Mouse (Mus musculus): Measurements from ENCODE around the gene Olfr92.
A peak's percentile ranks its signal among the peaks of the same experiment; 100 is the strongest.
"Not testable (repeated sequence)": the region's sequence is repeated elsewhere in the genome, so short reads cannot be mapped to it uniquely, and the experiment has no call there.

The Olfr92 gene

DNA sequence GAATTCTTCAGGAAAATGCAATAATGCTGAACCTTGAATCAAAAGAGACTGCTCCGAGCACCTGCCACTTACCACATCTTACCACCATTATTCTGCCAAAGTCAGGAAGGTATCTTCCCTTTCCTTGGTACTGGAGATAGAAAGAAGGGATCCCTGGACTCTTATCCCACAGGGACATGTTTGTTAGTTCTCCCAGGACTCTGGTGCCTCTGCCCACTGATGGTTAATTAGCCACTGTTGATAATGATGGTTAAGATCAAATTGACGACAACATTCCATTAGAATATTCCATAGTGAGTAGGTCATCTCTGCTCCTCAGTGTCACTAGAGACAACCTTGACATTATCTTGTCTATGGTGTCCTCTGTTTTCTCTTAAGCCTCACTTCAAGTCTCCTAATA is at the start of gene Olfr92:
TSS of gene Olfr92 (minus strand) at position 101 of the 400 bp plus-strand sequence.
- no peak for DNase-seq (ENCODE audit: low spot score in 2 of 2)

DNA sequence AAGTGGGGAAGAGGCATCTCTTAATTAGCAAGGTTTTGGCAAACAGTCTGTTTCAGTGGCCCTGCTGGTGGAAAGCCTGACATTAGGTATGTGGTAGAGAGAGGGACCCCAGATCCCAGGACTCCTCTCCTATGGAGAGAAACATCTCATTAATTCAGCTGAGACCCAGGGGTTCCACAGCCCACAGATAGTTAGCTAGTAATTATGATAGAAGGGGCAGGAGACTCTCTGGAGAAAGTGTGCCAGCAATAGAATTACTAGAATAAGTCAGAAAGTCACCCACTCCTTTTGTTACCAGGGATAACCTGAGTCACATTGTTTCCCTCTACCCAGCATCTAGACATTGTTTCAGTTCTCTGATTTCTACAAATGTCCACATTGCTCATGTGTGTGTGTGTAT is 41.5 kb upstream of the Olfr92 start, which contains the start of gene Olfr93:
TSS of gene Olfr93 (minus strand) at position 101 of the 400 bp plus-strand sequence.
- DNase-seq (ENCODE audit: low spot score in 2 of 2): no peak

DNA sequence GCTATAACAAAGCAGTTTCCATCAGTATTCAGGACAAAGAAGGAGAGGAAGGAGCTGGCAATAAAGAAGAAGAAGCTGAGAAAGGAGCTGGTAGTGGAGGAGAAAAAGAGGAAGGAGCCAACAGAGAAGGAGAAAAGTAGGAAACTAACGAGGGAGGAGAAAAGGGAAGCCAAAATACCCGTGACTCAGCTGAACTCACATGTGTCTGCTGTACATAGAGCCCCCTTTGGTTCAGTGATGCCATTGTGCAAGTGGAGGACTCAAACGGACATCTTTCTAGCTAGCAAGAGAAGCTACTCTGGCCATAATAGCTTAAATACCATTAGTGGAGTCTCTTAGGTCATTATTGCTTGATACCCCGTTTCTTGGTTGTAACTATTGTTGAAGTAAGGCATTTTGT is 11.5 kb upstream of the Olfr92 start:
- not testable (repeated sequence) for DNase-seq (ENCODE audit: low spot score in 2 of 2)

DNA sequence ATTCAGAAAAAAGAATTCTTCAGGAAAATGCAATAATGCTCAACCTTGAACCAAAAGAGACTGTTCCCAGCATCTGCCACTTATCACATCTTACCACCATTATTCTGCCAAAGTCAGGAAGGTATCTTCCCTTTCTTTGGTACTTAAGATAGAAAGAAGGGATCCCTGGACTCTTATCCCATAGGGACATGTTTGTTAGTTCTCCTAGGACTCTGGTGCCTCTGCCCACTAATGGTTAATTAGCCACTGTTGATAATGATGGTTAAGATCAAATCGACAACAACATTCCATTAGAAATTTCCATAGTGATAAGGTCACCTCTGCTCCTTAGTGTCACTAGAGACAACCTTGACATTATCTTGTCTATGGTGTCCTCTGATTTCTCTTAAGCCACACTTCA is 21.7 kb downstream of the Olfr92 start, which contains the start of gene Olfr91:
TSS of gene Olfr91 (minus strand) at position 101 of the 400 bp plus-strand sequence.
- no peak for DNase-seq (ENCODE audit: low spot score in 2 of 2)

- DNase-seq (ENCODE audit: low spot score in 2 of 2): no peak
Observed at GRCm38 (mm10) chr17:37093289-37093688, 26.6 kb downstream of the Olfr92 start.

DNA sequence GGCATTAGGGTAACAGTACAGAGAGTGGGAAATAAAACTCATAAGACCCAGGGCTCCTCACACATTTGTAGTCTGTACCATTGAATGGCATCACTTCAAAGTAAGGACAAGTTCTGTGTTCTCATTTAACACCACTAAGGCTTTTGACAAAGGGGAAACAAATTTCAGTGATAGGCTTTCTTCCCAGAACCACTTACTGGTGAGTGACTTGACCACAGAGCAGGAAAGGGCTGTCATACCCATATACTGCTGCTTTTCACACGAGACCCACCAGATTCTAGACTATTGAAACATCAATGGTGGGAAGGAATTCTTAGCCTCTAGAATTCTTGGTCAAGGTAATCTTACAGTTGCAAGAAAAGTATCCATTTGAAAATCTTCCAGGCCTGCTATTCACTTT is 27.7 kb downstream of the Olfr92 start:
- DNase-seq (ENCODE audit: low spot score in 2 of 2): no peak

- no peak for DNase-seq (ENCODE audit: low spot score in 2 of 2)
Observed at GRCm38 (mm10) chr17:37088399-37088798, 31.5 kb downstream of the Olfr92 start, which contains the start of gene Olfr90. TSS of gene Olfr90 (minus strand) at chr17:37088499.

DNA sequence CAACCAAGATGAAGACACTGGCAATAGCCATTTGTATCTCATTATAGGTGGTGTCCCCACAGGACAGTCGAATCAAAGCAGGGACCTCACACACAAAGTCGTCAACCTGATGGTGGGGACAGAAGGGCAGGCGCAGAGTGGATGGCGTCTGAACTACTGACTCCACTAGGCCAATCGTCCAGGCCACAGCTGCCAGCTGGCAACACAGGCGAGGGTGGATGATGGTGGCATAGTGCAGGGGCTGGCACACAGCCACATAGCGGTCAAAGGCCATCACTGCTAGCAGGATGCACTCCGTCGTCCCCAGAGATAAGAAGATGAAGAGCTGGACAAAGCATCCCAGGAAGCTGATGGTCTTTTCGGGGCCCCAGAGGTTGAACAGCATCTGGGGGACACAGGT is 34.3 kb downstream of the Olfr92 start:
- DNase-seq (ENCODE audit: low spot score in 2 of 2): no peak

DNA sequence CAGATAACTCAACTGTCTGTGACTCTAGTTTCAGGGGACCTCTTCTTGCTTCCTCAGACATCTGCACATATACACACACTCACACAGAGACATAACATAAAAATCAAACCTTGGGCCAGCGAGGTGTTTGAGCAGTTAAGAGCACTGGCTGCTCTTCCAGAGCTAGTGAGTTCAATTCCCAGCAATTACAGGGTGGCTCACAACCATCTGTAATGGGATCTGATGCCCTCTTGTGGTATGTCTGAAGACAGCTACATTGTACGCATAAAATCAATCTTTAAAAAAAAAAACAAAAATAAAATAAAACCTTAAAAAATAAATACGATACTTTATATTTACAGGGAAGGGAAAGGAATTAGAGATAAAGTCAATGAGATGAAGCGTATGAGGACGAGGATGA is 35.3 kb downstream of the Olfr92 start:
- no peak for DNase-seq (ENCODE audit: low spot score in 2 of 2)

DNA sequence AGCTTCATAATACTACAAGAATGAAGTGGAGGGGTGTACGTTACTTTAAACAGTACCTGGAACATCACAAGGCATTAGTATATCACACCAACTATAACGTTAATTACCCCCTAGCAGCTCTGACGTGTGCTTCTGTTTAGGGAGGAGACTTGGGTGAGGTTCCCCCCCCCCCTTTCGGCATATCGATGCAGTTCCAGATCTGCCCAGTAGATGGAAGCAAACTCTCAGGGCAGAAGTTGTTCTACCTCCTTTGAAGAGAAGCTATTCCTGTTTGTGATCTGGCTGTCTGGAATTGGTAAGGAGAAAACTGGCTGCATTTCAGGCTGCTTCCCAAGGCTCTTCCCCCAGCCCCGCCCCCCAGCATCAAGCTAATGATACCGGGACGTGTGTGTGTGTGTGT is 36.6 kb downstream of the Olfr92 start:
- peak; percentile 10 to 30 for DNase-seq (ENCODE audit: low spot score in 2 of 2)

DNA sequence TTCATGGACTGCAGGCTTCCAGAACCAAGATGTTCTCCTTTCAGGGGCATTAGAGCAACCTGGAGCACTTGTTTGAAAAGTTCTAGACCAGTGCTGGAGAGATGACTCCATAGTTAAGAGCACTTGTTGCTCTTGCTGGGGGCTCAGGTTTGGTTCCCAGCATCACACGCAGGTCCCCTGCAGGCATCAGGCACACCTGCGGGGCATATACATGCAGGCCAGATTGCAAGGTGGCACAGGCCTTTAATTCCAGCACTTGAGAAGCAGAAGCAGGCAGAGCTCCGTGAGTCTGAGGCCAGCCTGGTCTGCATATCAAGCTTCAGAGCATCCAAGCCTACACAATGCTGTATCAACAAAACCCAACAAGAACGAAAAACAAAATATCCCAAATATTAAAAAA is 38.2 kb downstream of the Olfr92 start:
- no peak for DNase-seq (ENCODE audit: low spot score in 2 of 2)

DNA sequence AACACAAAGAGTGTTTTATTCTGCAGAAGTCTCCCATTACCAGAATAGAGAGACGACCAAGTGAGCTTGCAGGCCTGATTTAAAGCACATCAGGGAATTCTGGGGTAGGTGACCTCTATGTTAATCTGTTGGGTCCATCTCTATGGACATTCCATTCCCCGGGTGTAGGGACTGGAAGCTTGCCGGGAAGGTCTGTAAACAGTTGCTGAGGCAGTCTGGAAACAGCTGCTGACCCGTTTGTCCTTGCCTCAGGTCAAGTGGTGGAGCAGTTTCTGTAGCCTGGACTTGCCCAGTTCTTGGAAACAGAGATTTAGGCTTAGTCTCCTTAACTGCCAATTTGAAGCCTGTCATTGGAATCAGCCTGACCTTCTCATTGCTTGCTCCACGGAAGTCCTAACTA is 39.8 kb downstream of the Olfr92 start:
- DNase-seq (ENCODE audit: low spot score in 2 of 2): peak; percentile 12 to 16

DNA sequence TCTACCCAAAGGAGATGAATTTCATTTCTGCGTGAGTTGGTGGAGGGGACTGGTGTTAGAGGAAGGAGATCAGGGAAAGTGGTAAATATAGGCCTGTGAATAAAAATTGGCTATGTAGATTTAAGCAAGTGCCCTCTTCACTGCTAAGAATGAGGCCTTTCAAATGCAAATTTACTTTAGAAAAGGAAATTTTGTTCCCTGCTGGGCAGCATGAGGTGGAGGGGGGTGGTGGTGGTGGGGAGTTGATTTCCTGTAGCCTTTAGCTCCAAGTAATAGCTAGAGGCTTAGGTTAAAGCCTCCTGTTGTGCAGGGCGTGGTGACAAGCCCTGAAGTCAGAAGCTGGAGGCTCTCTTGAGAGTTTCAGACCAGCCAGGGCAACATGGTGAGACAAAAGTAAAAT is 40.9 kb downstream of the Olfr92 start:
- DNase-seq (ENCODE audit: low spot score in 2 of 2): no peak

- no peak for DNase-seq (ENCODE audit: low spot score in 2 of 2)
Observed at GRCm38 (mm10) chr17:37078193-37078592, 41.7 kb downstream of the Olfr92 start.

- no peak for DNase-seq (ENCODE audit: low spot score in 2 of 2)
Observed at GRCm38 (mm10) chr17:37075766-37076165, 44.1 kb downstream of the Olfr92 start.

- DNase-seq (ENCODE audit: low spot score in 2 of 2): no peak
Observed at GRCm38 (mm10) chr17:37075181-37075580, 44.7 kb downstream of the Olfr92 start.

DNA sequence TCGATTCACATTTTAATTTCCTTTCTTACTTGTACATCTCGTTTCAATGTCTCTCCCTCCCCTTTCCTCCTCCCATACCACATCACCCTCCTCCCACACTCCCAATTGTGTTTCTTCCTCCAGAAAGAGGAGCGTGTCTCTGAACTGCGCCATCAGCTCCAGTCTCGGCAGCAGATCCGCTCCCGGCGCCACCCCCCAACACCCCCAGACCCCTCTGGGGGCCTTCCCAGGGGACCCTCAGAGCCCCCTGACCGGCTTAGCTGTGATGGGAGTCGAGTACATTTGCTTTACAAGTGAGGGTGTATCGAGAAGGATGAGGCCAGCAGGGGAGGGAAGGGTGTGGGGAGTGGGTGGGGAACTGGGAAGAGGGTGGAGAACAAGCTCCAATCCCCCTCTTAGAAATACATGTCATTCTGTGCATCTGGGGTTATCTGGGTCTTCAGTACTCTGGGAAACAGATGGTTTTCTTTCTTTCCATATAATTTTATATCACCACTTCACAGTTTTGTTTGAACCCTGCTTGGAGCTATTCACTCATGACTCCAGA is 47.1 kb downstream of the Olfr92 start:
- no peak for DNase-seq (ENCODE audit: low spot score in 2 of 2)

DNA sequence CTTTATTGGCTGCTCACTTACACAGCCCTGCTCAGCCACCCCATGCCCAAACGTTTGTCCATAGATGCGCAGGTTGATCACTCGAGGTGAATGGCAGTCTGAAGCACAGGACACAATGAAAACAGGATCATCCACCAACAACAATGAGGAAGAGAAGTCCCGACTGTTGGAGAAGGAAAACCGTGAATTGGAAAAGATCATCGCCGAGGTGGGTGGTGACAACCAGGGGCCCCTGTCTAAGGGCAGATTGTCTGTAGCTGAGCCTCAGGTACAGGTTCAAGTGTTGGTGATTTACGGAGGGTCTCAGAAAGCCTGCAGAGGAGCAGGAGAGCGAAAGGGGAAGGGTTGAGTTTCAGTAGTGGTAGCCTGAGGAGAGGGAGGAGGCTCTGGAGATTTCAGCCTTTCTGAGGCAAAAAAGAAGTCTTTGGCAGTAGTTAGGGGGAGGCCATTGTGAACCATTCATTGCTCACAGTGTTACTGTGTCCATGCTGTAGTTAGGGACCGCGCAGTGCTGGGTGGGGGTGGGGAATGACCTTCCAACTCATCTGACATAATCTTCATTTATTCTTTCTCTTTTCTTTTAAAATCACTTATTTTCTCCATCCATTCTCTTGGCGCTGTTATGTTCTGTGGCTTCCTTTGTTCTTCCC is 47.7 kb downstream of the Olfr92 start:
- no peak for DNase-seq (ENCODE audit: low spot score in 2 of 2)

DNA sequence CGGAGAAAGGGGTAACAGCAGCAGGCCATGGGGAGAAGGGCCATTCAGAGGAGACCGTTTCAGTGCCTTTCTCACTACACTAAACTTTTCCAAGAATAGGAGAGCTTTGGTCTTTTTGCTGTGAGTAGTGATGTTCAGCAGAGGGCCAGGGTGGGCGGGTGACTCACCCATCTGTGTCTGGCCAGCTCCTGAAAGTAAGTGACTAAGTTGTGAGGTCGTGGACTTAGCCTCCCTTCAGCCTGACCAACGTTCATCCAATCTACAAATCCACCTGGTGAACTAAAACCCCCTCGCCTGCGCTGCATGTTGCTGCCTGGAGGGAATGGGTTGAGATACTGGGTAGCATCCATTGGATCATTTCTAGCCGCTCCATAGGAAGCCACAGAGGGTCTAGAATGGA is 49.8 kb downstream of the Olfr92 start:
- no peak for DNase-seq (ENCODE audit: low spot score in 2 of 2)

DNA sequence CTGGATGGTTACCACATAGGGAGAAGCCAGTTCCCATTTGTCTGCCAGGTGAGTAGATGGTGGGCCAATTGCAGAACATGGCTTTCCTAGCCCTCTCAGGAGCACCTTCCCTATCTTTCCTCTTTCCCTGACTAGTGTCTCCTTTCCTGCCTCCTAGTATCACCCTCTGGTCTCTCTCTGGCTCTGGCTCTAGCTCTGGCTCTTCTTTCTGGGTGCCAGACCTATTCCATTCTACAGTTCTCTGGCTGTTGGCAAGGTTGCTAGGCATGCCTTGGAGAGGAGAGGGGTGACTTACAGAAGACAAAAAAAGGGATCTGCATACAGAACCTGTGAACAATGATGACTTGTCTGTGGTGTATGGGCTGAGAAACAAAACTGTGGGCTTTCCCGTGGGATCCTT is 52.0 kb downstream of the Olfr92 start:
- DNase-seq (ENCODE audit: low spot score in 2 of 2): no peak

DNA sequence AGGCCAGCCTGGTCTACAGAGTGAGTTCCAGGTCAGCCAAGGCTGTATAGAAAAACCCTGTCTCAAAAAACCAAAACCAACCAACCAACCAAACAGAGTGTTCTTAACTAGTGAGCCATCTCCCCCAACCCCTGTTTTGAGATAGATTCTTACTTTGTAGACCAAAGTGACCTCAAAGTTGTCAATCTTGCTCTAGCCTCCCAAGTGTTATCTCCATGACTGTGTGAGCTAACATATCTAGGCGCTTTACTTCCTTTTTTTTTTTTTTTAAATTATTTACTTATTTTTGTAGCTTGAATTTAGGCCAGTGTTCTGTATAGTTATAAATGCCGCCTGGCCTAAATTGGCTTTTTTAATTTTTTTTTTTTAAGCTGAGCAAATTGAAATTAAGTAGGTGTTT is 53.9 kb downstream of the Olfr92 start:
- no peak for DNase-seq (ENCODE audit: low spot score in 2 of 2)

DNA sequence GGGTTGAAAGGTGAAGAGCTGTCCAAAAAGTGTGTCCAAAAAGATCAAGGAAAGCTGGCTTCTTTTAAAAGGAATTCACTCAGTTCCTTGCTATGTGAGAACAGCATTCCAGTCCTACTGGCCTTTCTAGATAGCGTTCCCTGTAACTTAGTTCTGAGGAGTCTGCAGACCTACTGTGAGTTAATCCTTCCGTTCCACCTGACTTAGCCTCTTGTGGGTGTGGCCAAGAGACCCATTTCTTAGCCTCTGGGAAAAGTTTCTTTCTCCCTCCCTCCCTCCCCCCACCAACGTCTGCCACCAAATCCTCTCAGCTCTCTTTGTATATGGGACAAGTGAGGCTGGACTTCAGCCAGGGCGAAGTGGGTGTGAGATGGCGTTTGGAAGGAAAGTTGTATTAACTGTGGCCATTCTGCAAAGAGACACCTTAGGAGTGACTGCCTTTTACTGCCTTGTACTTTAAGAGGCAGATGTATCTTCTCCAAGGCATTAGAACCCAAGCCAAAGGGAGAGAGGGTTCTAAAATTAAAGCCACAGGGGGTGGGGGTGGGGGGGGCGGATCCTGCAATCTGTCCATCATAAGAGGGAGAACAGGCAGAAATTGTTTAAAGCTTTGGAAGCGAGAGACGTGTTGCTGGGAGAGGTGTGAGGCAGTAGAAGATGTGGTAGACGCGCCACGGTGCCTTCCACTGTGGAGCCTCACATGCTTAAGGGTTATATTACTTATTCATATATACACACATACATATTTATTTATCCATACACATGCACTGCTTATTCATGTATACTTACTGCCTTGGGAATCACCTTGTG is 56.0 kb downstream of the Olfr92 start:
- DNase-seq (ENCODE audit: low spot score in 2 of 2): no peak

DNA sequence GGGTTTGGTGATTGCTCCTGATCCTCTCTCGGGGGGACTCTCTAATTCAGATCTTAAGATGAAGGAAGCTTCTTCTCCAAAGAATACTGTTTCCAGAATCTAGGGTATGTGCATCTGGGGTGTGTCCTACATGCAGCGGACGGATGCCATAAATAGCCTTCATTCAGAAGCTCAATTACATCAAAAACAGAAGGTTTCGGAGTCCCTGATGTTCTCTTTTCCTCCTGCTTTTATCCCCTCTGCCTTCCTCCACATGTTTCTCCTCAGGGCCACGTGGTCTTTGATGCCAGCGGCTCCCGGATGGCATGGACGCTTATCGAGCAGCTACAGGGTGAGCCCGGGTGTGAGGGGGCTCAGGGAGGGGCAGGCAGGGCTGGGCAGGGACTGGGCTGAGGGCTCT is 56.8 kb downstream of the Olfr92 start:
- no peak for DNase-seq (ENCODE audit: low spot score in 2 of 2)
